Mouse (Mus musculus): ENCODE data around the gene Vps37c.
A peak's percentile ranks its signal among the peaks of the same experiment; 100 is the strongest.

The Vps37c gene

GRCm38 (mm10) chr19:10688537-10689352 is at the start of gene Vps37c:
Gene Vps37c, plus strand, starts transcription at chr19:10688735.
- peak; percentile 85 for ATAC-seq (ENCODE audit: low TSS enrichment)

GRCm38 (mm10) chr19:10640080-10640479 is 48.5 kb upstream of the Vps37c start:
- peak; percentile 70; the same call in 1 of the 2 replicates for ATAC-seq (ENCODE audit: low TSS enrichment)

- no peak for ATAC-seq (ENCODE audit: low TSS enrichment)
Measured at GRCm38 (mm10) chr19:10640589-10641378, 47.8 kb upstream of the Vps37c start.

- ATAC-seq (ENCODE audit: low TSS enrichment), result no peak
Measured at GRCm38 (mm10) chr19:10645616-10646015, 42.9 kb upstream of the Vps37c start.

GRCm38 (mm10) chr19:10648156-10648555 is 40.4 kb upstream of the Vps37c start:
- ATAC-seq (ENCODE audit: low TSS enrichment), result no peak

GRCm38 (mm10) chr19:10656058-10656457 is 32.5 kb upstream of the Vps37c start:
- no peak for ATAC-seq (ENCODE audit: low TSS enrichment)

GRCm38 (mm10) chr19:10657742-10658141 is 30.8 kb upstream of the Vps37c start:
- ATAC-seq (ENCODE audit: low TSS enrichment), result no peak

GRCm38 (mm10) chr19:10658406-10658805 is 30.1 kb upstream of the Vps37c start:
- ATAC-seq (ENCODE audit: low TSS enrichment), result no peak

- no peak for ATAC-seq (ENCODE audit: low TSS enrichment)
Measured at GRCm38 (mm10) chr19:10661373-10661772, 27.2 kb upstream of the Vps37c start.

GRCm38 (mm10) chr19:10661919-10662318 is 26.6 kb upstream of the Vps37c start:
- no peak for ATAC-seq (ENCODE audit: low TSS enrichment)

GRCm38 (mm10) chr19:10662665-10663064 is 25.9 kb upstream of the Vps37c start:
- no peak for ATAC-seq (ENCODE audit: low TSS enrichment)

- ATAC-seq (ENCODE audit: low TSS enrichment), result no peak
Measured at GRCm38 (mm10) chr19:10665093-10665492, 23.4 kb upstream of the Vps37c start.

GRCm38 (mm10) chr19:10665499-10665898 is 23.0 kb upstream of the Vps37c start:
- ATAC-seq (ENCODE audit: low TSS enrichment), result peak; percentile 82

- ATAC-seq (ENCODE audit: low TSS enrichment), result no peak
Measured at GRCm38 (mm10) chr19:10671319-10671718, 17.2 kb upstream of the Vps37c start.

- ATAC-seq (ENCODE audit: low TSS enrichment), result no peak
Measured at GRCm38 (mm10) chr19:10671854-10672417, 16.6 kb upstream of the Vps37c start.

GRCm38 (mm10) chr19:10673275-10673674 is 15.3 kb upstream of the Vps37c start:
- ATAC-seq (ENCODE audit: low TSS enrichment), result no peak

- no peak for ATAC-seq (ENCODE audit: low TSS enrichment)
Measured at GRCm38 (mm10) chr19:10676656-10677055, 11.9 kb upstream of the Vps37c start.

GRCm38 (mm10) chr19:10677915-10678771 is 10.4 kb upstream of the Vps37c start, which contains the start of gene Pga5:
Gene Pga5, minus strand, starts transcription at chr19:10678071.
- ATAC-seq (ENCODE audit: low TSS enrichment), result 0 out of 2 replicates have a peak, but pooled peaks have one; percentile 20

GRCm38 (mm10) chr19:10678772-10679067 is 9.8 kb upstream of the Vps37c start:
- ATAC-seq (ENCODE audit: low TSS enrichment), result peak; percentile 47; the same call in 1 of the 2 replicates

- ATAC-seq (ENCODE audit: low TSS enrichment), result no peak
Measured at GRCm38 (mm10) chr19:10681571-10681970, 7.0 kb upstream of the Vps37c start.

- no peak for ATAC-seq (ENCODE audit: low TSS enrichment)
Measured at GRCm38 (mm10) chr19:10685081-10685480, 3.5 kb upstream of the Vps37c start.

GRCm38 (mm10) chr19:10685727-10686126 is 2.8 kb upstream of the Vps37c start:
- ATAC-seq (ENCODE audit: low TSS enrichment), result no peak

Data from frontal cortex, adult (tissue).